Mouse (Mus musculus) liver, adult 2 months (tissue): ENCODE data around the gene Inhbc.

Experiments
- CTCF ChIP-seq: fragments of 200-500 bp; IDR thresholded peaks from 2 replicates; pipeline ENCODE4 v1.5.1; 2011; ENCODE audit warnings: low read depth, low read length, control low read depth
- POLR2A ChIP-seq: fragments of 200-500 bp; IDR thresholded peaks from 2 replicates; pipeline ENCODE4 v1.6.1; 2011; ENCODE audit warnings: low read length, control low read depth; ENCODE audit not compliant: insufficient read depth; ENCODE audit errors: extremely low read depth

DNA sequence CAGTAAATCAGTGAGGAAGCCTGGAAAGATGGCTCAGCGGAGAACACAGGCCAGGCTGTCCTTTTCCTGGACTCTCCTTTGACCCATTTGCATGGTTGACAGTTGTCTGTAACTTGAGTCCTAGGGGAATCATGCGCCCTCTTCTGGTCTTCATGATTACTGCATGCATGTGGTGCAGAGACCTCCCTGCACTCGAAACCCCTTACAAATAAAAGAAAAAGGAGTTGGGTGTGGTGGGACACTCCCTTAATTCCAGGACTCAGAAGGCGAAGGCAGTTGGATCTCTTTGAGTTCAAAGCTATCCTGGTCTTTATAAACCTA lies 57.9 kb downstream of the Inhbc start:
- TF ChIP-seq POLR2A, result no peak
- TF ChIP-seq CTCF, result peak; percentile 56; the same call in 1 of the 2 replicates
